Mouse (Mus musculus): ENCODE data around the gene Nucb2.

Nucb2 gene

DNA sequence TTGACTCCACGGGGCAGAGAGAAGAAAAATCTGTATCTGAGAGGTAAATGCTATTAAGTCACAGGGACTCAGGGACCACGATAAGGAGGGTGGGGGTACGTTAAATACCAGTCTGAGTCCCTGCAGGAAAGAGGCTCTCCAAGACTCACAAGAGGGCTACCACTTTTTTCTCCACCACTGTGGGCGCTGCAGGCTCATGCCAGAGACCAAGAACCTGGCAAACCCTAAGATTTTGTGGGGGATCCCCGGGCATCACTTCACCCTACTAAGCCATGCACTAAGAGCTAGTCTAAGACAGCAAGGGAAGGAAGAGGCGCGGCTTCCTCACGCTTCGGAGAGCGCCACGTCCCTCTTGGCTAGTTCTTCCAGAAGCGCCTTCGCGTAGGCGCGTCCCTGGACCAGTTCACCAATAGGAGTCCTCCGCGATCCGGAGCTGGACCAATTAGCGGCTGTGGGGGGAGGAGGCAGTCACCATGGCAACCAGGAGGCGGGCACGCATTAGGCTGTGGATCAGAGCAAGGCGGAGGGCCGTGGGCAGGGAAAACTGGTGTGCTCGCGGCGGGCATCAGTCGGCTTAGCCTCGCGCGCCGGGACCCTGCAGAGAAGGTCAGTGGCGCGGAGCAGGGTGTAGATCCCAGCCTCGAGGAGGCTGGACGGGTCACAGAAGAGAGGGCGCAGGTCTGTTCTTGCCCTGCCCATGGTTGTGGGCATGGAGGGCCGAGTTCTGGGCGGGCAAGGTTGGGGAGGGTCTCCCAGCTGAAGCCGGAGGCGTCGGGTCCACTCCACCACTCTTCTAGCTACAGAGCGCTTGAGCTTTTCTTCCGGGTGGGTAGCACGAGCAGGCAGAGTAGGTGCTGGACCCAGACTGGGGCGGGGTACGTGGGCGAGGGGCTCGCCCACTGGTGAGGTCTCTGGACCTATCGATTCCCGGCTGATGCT lies at the start of gene Nucb2:
Nucb2 (plus strand) TSS at position 491 of the 939 bp plus-strand sequence.
- DNase-seq: peak; percentile 98

DNA sequence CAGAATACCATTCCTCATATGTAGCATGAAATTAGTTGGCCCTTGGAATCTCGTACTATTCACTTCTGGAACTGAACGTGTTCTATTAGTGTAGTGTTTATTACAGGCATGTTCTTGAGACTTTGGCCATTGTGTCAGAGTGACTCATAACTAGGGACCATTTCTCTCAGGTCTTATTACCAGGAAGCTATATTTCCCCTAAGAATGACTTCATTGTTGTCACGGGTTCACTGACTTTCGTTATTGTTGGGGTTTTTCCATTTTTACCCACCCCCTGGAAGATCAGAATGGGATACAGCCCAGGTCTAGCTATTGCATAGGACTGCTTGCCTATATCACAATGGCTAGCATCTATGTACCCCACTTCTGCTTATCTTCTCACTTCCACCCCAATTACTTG lies 47.2 kb upstream of the Nucb2 start:
- no peak for DNase-seq

DNA sequence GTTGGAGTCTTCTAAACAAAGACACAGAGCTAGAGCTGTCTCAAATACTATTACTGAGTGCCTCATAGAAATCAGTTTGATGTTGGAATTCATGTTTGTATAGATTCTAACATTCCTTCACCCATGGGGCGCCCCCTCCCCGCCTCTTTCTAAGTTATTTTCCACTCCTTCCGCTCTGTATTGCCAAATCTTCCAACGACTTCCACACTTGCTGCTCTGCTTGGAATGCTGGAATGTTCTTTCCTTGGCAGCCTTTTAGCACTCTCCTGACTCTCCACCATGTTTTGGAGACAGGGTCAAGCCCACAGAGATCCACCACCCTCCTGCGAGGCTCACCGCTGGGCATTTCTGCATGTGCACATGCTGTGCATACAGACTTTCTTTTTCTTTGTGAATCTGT lies 46.8 kb upstream of the Nucb2 start:
- no peak for DNase-seq

DNA sequence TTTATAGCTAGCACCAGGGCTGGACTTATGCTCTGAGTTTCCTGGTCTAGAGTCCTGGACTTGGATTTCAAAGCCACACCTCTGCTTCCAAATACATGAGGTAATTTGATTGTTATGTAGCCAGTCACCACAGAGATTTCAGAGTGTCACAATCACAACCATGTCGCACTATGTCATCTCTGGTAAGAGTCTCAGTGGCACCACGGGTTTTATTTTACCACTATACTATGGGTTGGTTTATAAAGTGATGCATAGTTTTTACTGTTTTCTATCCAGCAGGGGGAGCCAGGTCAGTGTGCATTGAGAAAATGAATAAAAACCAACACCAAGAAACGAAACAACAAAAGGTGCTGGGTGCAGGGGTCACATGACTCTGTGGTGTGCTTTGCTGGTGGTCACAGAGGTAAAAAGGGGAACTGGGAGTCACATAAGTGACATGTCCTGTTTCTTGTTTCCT lies 45.2 kb upstream of the Nucb2 start:
- DNase-seq: no peak

DNA sequence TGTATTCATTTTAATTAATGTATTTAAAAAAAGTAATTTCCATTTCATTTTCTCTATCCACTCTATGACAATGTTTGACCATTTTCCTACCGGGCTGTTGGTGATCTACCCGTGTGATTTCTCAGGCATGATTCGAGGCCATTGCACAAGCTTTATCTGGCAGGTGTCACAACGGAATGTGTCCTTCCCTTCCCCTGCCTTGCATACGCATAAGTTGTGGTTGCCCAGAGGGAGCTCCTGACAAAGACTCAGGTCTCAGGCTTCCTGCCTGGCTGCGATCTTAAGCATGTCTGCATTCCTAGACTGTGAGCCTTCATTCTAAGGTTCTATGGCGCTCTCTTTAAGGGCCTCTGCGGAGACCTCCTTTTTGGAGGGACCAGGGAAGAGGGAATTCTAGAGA lies 42.1 kb upstream of the Nucb2 start:
- DNase-seq: no peak

DNA sequence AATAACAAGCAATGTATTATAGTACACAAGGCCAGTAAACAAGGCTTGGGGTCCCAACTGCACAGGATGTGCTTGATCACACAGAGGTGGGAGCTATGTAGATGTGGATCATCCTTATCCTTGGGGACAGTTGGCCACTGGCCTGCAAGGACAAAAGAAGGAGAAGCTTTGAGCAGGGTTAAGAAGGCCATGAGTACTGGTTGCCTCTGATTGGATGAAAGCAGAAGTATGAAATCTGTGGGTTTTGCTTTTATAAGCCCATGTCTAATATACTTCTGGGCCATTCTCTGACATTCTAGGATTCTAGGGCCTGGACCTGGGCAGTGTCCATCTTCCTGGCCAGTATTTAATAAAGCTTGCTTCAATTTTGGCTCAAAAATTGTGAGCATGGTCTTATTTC lies 28.3 kb upstream of the Nucb2 start:
- DNase-seq: no peak

DNA sequence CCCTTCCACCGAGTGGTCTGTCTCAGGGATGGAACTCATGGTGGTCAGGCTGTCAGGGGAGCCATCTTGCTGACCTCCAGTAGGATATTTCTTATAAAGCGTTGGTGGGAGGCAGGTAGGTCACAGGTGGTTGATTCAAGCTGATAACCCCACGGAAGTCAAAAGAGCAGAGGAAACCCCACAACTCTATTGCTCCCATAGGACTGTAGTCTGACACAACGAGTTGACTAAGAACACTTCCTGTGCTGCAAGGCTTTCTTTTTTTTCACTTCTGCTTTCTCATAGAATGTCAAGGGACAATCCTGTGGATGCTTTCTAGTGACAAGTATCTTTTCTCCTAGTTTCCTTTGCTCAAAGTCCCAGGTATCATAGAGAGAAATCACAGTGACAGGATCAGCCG lies 27.9 kb upstream of the Nucb2 start:
- no peak for DNase-seq

DNA sequence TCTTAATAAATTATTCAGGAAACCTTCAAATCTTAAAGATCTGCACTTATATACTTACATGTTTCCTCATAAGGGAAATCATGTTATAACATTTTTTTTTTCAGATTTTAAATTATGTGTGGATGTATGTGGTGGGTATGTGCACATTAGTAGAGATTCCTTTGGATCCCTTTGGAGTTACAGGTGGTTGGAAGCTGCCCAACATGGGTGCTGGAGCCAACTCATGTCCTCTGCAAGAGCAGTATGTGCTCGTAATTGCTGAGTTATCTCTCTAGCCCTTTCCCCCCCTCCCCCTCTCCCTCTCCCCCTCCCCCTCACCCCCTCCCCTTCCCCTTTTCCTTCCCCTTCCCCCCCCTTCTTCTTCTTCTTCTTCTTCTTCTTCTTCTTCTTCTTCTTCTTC lies 21.1 kb upstream of the Nucb2 start:
- DNase-seq: no peak

DNA sequence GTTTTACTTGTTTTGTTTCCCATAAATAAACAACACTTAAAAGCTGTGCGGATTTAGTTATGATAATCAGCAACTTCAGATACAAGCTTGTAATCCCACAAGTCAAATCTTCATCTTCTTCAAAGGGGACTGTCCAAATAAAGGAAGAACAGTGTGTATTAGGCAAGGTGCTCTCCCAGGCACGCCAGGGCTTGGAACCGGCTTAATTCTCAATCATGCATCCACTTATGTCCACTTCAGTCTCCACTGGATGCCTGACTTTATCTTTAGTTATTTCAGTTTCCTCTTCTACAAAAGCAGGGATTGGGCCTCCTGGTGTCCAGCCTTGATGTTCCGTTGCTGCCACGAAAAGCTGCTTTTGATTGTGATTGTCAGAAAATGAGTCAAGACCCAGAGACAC lies 20.4 kb upstream of the Nucb2 start:
- DNase-seq: no peak

DNA sequence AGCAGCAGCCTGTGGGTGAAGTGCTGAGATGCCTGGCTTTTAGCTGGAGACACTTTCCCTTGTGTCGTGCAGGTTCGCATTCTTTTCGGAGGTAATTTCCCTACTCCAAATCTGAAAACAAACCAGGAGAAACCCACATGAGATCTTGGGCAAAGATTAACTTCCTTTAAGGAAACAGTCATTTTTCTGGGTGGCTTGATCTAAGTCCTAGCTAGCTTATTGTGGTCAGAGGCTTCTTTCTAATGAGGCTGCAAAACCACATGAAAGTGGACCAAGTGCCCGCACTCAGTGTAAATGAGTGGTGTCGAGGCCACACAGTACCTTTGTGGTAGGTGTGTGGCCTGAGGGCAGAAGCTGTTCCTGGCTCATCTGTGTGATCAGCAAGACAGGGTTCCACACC lies 20.0 kb upstream of the Nucb2 start:
- no peak for DNase-seq

DNA sequence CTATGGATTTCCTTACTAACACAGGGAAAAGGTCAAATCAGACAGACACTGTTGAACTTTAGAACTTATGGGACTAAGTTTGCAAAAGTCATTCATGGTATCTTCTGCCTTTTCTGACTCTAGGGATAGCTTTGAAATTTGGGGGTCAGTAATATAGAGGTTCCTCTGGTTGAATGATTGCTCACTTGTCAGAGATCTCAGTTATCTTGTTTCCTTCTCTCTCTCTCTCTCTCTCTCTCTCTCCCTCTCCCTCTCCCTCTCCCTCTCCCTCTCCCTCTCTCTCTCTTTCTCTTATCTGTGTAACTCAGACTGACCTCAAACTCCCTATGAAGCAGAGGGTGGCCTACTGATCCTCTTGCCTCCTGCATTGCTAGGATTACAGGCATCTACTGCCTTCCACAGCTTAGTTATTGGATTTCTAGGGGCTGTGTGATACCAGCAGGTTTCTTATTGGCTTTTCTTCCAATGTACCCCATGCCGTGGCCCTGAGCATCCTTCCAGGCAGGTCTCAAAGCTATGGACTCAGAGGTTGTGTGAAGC lies 19.0 kb upstream of the Nucb2 start:
- no peak for DNase-seq

DNA sequence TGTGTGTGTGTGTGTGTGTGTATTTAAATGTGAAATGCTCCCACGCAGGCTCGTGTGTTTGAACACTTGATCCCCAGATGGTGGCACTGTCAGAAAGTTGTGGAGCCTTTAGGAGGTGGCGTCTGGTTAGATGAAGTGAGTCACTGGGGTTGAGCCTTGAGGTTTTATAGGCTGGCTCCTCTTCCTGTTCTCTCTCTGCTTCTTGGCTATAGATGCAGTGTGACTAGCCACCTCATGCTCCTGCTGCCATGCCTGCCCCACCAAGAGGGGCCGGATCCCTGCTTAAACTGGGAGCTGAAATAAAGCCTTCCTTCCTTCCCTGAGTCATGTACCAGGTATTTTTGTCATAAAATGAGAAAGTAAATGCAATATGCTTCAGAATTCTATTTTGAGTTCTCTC lies 13.1 kb upstream of the Nucb2 start:
- DNase-seq: no peak

DNA sequence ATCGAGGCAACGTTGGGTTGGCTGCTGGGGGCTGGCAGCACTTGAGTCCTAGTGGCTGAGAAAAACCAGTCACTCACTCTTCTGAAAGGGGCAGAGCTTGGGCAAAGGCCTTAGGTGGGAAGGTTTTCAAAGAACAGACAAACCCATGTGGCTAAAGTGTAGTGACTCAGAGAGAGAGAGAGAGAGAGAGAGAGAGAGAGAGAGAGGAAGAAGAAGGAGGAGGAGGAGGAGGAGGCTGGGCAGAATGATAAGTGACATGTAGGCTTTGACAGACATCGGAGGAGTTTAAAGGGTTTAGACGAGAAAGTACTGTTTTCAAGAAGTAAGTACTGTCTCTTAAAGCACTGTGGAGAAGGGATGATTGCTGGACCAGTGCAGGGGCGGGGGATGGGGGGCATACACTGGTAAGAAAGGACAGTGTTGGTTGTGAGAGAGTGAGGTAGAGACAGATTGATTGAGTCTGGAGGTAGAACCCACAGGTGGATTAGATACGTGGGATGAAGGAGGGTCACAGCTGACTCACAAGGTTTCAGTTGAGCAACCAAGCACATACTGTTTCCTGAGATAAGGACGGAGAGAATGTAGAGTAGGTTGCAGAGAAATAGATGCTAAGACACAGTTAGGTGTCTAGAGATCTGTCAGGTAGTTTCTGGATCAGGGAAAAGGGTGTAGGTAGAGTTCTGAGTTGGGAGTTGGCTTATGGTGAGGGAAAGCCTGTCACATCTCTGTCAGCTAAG lies 10.7 kb upstream of the Nucb2 start:
- no peak for DNase-seq

DNA sequence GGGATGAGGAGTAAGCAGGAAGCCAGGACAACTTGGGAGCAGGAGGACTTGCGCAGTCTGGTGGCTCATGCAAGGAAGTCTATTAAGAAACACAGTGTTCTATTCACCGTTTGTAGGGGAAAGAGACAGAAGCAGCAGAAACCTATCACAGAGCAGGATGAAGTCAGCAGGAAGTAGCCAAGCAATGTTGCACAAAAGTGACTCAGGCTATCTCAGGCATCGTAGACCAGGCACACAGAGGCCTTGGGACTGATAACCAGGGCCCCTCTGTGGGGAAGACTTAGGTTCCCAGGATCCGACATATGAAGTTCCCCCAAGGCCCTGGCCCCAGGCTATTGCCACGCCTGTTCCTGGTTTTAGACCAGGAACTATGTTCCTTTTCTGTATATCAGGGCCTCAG lies 9.6 kb upstream of the Nucb2 start:
- no peak for DNase-seq

DNA sequence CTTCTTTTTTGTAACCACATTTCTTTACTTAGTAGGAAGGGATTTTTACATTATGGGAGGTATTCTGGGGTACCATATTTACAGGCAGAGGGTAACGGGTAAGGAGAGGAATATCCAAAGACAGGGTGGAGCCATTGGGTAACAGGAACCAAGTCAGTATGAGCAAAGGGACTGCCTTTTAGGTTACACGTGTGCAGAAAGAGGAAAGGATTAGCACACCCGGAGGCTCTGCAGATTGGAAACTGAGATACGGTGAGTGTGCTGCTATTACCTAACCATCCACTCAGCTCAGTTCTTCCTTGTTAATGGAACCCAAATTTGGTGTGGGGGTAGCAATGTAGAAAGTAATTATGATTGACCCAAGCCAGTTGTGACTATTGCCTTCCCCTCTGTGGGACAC lies 7.4 kb upstream of the Nucb2 start:
- no peak for DNase-seq

DNA sequence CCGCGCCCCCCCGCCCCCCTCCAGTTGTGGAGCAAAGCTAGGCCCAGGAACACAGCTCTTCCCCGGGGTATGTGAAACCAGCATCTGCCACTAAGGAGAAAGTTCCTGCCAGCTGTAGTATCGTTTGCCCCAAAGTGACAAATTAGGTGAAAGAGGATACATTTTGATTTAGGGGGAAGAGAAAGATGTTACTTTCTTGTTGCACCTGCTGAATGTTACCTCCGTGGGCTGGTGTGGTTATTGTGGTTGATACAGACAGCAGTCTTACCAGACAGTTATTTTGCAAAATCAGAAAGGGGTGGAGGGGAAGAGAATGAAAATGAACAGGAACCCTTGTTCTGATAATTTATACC lies 625 bp downstream of the Nucb2 start:
- no peak for DNase-seq

DNA sequence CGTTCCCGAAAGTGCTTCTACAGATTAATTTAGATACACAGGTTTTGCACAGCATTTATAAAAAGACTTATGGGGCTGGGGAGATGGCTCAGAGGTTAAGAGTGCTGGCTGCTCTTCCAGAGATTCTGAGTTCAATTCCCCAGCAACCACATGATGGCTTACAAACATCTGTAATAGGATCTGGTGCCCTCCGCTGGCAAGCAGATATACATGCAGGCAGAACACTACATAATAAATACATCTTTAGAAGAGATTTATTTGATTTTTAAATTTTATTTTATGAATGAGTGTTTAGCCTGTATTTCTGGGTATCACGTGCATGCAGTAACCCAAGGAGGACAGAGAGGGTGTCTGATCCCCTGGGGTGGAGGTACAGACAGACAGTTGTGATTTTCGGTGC lies 9.9 kb downstream of the Nucb2 start:
- no peak for DNase-seq

DNA sequence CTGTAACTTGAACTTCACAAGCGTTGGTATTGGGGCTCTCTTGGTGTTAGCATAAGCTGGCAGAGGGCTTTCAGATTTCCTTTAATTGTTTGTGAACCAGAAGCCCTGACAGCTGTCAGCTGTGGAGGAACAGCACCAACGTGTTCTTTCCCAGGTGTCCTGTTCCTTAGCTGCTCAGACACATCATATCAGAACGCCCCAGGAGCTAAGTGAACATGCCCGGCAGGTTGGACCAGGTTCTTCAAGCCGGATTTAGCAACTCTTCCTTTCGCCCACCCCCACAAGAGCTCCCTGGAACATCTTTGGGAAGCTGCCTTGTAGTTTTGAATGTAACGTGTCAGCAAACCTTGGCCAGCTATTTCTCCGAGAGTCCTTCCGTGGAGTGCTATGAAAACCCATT lies 10.4 kb downstream of the Nucb2 start:
- no peak for DNase-seq

DNA sequence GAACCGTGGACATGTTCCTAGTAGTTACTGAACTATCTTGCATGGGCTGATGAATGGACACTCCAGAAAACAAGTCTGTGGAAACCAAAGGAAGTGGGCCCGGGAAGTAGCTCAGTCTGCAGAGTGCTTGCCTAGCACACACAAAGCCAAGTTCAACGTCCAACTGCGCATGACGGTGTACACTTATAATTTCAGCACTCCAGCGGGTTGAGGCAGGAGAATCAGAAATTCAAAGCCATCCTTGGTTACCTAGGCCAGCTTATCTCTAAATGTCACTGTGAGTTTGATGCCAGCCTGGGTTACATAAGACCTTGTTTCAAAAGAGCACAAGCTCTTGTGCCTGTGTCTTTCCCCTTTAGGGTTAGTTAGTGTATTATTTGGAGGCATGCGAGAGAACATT lies 10.9 kb downstream of the Nucb2 start:
- DNase-seq: no peak

DNA sequence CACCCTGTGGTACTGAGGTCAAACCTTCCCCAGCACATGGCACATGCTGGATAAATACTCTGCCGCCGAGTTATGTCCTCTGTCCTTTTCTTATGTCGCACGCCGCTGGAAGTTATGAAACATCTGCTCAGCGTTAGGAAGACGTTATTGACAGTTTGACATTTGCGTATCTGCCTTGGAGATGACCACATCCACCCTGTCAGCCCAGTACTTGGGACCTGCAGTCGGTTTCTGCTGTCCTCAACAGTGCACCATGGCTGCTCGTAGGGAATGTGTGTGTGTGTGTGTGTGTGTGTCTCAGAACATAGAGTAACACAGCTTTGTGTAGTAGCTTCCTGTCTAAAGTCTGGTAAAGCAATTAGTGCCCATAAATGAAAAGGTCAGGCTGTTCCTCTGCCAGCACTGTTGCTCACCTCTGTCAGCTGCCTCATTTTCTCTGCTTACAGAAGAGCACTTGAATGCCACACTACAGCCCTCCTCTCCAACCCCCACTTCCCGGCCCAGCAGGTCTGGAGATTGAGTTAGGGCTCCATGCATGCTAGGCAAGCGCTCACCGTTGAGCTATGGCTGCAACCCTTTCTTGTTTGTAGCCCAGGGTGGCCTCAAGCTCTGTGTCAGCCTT lies 11.5 kb downstream of the Nucb2 start:
- no peak for DNase-seq

DNA sequence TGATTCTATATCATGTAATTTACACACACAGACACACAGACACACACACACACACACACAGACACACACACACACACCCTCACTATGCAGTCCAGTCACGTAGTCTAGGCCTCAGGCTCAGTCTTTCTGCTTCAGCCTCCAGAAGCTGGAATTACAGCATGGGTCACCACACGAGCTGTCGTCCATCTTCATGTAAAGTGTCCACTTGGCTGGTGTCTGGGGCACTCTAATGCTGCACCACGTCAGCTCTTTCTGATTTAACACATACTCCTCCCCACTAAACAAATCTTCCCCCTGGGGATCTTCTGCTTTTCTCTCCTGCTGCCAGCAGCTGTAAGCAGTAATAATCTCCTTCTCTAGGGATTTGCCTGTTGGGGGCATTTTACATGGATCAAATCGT lies 13.1 kb downstream of the Nucb2 start:
- DNase-seq: no peak

DNA sequence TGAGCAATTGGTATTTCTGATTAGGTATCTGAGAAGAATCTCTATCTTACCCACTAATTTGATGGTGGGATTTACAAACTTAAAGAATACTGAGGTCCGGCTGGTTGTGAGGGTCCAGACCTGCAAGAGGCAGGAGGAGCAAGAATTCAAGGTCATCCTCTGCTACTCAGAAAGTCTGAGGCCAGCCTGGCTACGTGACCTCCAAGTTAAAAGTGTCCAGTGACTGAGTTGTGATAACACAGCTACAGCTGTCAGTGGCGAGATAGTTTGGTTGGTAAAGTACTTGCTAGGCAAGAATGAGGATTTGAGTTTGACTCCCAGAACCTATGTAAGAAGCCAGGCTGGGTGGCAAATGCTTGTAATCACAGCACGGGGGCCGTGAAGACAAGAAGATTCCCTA lies 14.0 kb downstream of the Nucb2 start:
- no peak for DNase-seq

DNA sequence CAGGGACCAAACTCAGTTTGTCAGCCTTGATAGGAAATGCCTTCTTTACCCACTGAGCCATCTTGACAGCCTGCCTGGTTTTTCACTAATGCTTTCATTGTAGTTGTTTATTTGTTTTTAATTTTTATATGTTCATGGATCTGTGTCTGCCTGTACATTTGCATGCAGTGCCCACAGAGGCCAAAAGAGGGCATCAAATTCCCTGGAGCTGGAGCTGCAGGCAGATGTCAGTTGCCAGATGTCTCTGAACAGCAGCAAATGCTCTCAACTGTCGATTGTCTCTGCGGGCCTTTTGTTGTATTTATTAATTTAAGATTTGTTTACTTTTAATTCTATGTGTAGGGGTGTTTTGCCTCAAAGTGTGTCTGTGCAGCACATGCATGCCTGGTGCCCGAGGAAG lies 15.6 kb downstream of the Nucb2 start:
- no peak for DNase-seq

DNA sequence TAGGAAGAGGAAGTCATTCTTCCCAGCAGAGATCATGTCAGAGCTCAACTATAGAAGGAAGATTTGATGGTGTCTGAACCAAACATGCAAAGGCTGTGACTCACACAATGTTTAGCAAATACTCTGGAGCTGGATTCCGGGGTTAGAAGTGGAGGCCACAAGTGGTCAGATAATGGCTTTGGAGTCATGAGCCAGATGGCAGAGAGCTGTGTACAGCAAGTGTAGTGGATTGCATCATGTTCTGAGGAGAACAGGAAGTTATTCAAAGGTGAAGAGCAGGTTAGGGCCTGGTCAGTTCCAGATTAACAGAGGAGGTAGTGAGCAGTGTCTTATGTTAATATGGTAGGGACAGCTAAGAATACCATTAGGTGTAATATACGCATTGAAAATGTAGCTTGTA lies 20.4 kb downstream of the Nucb2 start:
- DNase-seq: no peak
